Mouse (Mus musculus) CD8-positive naive resting alpha-beta T cell, adult 2 months (primary cell): ENCODE data around the gene Gm17359.

Experiments
- DNase-seq, 2 experiments: peaks; one replicate each; pipeline ENCODE4 v3.0.0; 2022; ENCODE audit warnings: low read depth in 2 of 2, low spot score in 2 of 2

Gm17359 gene

DNA sequence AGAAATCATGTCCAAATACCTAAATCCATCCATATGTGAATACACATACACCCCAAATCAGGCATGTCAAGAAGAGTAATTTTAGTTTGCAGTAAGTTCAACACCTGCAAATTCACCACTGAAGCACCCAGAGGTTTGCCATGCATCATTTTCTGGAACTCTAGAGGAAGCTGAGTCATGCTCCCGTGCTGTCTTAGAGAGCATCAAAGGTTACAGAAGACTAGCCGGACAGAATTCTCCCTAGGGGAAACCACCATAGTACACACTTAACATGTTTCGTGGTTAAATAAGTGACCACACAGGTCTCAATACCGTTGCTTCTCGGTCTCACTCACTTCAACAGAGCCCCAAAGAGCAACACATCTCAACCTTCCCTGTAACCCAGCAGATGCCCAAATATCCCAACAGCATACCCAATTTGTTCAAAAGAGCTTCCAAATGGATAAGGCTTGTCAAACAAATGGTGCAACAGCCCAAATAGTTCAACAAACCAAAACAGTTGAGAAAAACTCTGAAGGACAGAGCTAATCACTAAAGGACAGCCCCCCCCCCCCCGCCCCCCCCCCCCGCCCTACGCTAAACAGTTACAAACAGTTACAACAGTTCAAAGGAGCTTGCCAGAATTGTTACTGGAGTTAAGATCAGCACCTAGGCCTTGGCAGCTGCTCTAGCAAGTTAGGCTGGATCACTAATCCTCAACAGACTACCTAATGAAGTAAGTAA is at the start of gene Gm17359:
Gene Gm17359 (plus strand): TSS at position 618 of the 723 bp plus-strand sequence.
- no peak for DNase-seq

- peak; percentile 89 to 91 for DNase-seq
Measured at GRCm38 (mm10) chr3:79287108-79287576, 49.3 kb upstream of the Gm17359 start.

- DNase-seq = peak in 1 of 2 experiments; percentile 12
Measured at GRCm38 (mm10) chr3:79287699-79288458, 48.6 kb upstream of the Gm17359 start.

DNA sequence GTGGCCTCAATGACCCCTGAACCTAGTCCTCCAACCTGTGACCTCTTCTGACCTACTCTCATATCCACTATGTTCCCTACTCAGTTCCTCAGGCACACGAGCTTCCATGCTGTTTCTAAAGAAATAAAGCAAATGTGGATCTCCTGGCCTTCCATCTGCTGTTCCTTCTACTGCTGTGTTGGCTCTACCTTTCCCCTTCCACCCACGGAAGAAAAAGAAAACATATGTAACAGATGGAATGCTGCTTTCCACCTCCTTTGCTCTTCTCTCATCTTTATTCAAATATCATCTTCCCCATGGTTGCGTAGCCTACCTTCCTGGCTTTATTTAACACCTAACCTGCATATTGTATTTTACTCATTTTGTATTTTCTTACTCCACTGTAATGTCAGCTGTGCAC is 47.4 kb upstream of the Gm17359 start:
- DNase-seq = no peak

- DNase-seq = no peak
Measured at GRCm38 (mm10) chr3:79293023-79293422, 43.4 kb upstream of the Gm17359 start.

GRCm38 (mm10) chr3:79294701-79295100 is 41.8 kb upstream of the Gm17359 start:
- no peak for DNase-seq

- DNase-seq = no peak
Measured at GRCm38 (mm10) chr3:79296049-79296448, 40.4 kb upstream of the Gm17359 start.

GRCm38 (mm10) chr3:79296586-79296985 is 39.9 kb upstream of the Gm17359 start:
- no peak for DNase-seq

DNA sequence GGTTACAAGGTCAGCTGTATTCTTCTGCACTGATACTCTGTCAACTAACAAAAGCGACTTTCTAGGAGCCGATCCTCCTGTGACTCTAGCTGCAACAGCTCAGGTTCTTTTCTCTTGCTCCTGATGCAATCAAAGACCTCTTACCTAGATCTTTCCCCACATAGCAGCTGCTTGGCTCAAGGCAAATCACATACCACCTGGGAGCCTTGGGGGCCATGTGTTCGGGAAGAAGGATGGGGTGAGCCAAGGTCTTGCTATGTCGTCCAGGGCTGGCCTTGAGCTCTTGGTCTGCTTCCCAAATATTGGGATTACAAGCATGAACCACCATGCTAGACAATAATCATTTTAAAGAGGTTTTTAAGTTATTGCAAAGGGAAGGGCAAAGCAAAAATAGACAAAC is 39.2 kb upstream of the Gm17359 start:
- DNase-seq = no peak

- no peak for DNase-seq
Measured at GRCm38 (mm10) chr3:79299401-79299800, 37.1 kb upstream of the Gm17359 start.

DNA sequence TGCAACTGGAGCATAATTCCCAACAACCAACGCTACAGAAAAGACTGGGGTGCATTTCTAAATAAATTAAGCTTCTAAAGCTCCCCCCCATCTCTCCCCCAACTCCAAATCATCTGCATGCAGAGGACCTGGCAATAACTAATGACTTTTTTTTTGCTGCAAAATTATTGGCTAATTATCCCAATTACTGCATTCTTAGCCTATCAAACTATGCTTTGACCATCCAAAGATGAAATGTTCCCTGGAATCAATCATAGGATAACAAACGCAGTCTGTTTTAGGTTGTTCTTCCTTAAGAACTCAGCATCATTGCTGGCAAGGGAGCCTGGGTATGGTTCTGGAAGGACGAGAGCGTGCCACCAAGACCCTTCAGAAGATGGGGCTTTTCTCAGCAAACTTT is 27.9 kb upstream of the Gm17359 start:
- DNase-seq = no peak

DNA sequence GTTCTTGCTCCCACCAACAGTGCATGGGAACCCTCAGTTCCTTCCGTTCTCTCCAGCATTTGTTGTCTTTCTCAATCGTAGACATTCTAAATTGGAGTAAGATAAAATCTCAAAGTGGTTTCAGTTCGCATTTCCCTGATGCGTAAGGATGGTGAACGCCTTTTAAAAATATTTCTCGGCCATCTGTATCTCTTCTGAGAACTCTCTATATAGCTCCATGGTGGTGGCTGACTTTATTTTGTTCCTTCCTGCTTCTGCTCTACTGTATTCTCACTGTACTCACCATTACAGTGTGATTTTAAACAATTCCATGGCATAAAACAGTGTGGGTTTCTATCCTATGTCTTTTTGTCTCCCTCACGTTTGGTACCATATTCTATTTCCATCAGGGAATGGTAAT is 26.3 kb upstream of the Gm17359 start:
- no peak for DNase-seq

DNA sequence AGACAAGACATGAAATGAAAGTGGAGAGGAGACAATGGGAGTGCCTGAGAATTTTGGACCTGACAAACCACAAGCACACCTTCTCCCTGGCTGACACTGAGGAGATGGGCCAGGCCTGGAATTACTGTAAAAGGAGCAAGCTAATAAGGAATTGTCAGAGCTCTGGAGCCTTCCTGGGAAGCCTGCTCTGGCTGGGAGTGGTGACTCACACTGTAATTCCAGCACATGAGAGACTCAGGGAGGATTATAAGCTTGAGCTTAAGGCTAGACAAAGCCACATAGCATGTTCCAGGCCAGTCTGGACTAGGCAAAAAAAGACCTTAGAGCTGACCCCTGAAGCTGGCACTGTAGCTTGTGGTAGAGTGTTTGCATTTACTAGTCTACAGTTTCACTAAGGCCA is 24.6 kb upstream of the Gm17359 start:
- no peak for DNase-seq

- DNase-seq = no peak
Measured at GRCm38 (mm10) chr3:79314006-79314698, 22.3 kb upstream of the Gm17359 start.

- no peak for DNase-seq
Measured at GRCm38 (mm10) chr3:79324697-79325526, 11.5 kb upstream of the Gm17359 start.

- DNase-seq = no peak
Measured at GRCm38 (mm10) chr3:79329691-79330315, 6.7 kb upstream of the Gm17359 start.

DNA sequence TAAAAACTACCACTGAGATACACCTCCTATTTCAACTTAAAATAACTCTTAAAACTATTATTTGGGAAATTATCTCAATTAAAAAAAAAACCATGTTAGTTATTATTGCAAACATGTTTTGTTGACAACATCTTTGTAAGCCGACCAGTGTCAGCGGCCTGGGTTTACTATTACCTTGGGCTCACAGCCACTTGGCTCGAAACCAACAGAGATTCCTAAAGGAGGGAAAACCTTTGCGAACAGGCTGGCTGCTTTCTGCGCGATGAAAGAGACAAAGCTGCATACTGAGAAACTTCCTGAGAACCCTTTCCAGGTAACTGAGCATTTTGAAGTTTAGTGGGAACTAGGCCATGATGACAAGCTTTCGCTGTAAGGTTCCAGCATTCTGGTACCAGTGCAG is 3.4 kb upstream of the Gm17359 start:
- DNase-seq = no peak

DNA sequence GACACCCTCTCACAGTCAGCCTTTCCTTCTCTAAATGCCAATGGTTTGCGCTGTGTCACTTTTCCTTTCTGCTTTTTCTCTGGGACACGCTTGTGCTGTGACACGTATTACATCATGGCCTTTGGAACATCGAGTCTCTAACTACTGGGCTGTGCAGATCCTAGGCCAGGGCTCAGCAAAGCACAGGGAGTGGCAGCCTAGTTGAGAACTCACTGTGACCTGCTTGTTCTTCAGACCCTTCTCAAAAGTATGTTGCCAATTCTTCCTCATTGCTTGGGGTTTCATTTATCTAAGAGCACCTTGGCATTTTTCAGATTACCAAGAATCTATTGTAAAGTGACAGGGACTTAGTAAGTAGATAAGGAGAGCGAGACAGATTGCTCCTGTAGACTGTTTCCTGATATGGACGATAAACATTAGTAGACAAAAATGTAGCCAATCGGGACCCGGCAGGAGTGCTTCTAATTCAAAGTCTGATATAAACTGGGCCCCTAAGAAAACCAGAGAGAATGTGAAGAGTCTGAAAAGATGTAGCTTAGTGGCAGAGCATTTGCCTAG is 2.7 kb upstream of the Gm17359 start:
- DNase-seq = no peak

GRCm38 (mm10) chr3:79340737-79341136 is 4.3 kb downstream of the Gm17359 start:
- DNase-seq = no peak
